Mouse (Mus musculus): ENCODE data around the gene Rabac1. TPM values are rescaled to one million over a fixed set of nuclear protein-coding genes. Genes with fewer than 3 reads are reported as not detected.

The Rabac1 gene
- polyA plus RNA-seq, 1 experiment = 244 TPM

- TF ChIP-seq CTCF (IDR thresholded peaks at IDR 0.05; ENCODE audit: borderline replicate concordance, extremely low read depth, insufficient read depth, insufficient read length) = no peak
- no peak for TF ChIP-seq POLR2A (IDR thresholded peaks at IDR 0.05; ENCODE audit: borderline replicate concordance, extremely low read depth, insufficient read depth, insufficient read length, poor library complexity, severe bottlenecking)
- DNase-seq (ENCODE audit: low read depth) = no peak
Measured at GRCm38 (mm10) chr7:24955226-24955625, 17.3 kb downstream of the Rabac1 start.

DNA sequence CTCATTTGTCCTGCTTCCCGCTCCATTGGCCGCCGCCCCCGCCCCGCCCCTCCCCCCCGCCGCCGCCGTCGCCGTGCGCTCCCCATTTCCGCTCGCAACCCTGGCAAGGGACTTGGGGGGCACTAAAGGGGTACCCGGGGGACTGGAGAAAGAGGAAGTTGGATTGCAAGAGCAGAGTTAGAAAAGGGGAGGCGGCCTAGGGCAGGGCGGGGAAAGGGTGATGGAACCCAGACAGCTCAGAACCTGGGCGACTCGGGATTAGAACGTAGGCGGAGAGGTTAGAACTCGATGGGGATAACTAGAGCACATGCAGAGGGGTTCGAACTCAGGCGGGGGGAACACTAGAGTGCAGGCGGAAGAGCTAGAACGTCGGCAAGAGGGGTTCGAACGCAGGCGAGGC is 18.1 kb downstream of the Rabac1 start:
- no peak for TF ChIP-seq CTCF (IDR thresholded peaks at IDR 0.05; ENCODE audit: borderline replicate concordance, extremely low read depth, insufficient read depth, insufficient read length)
- TF ChIP-seq POLR2A (IDR thresholded peaks at IDR 0.05; ENCODE audit: borderline replicate concordance, extremely low read depth, insufficient read depth, insufficient read length, poor library complexity, severe bottlenecking) = no peak
- no peak for DNase-seq (ENCODE audit: low read depth)

DNA sequence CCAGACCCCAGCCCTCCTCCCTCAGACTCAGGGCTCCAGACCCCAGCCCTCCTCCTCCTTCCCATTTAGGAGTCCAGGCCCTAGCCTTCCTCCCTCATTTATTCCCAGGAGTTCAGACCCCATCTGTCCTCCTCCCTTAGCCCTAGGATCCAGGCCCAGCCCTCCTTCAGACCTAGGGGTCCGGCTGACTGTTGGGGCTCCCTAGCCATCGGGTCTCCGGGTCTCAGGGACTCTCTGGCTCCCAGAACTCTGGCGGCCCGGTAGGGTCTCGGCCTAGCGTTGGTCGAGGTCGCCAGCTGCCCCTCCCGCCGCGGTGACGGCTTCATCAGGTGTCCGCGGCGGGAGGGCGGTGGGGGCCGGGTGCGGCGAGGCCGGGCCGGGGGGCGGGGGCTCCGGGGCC is 18.6 kb downstream of the Rabac1 start:
- TF ChIP-seq CTCF (IDR thresholded peaks at IDR 0.05; ENCODE audit: borderline replicate concordance, extremely low read depth, insufficient read depth, insufficient read length) = no peak
- TF ChIP-seq POLR2A (IDR thresholded peaks at IDR 0.05; ENCODE audit: borderline replicate concordance, extremely low read depth, insufficient read depth, insufficient read length, poor library complexity, severe bottlenecking) = no peak
- DNase-seq (ENCODE audit: low read depth) = no peak

GRCm38 (mm10) chr7:24949958-24950623 is 22.5 kb downstream of the Rabac1 start:
- TF ChIP-seq POLR2A (IDR thresholded peaks at IDR 0.05; ENCODE audit: borderline replicate concordance, extremely low read depth, insufficient read depth, insufficient read length, poor library complexity, severe bottlenecking) = no peak
- TF ChIP-seq CTCF (IDR thresholded peaks at IDR 0.05; ENCODE audit: borderline replicate concordance, extremely low read depth, insufficient read depth, insufficient read length) = peak; percentile 91
- DNase-seq (ENCODE audit: low read depth) = peak; percentile 75

- DNase-seq (ENCODE audit: low read depth) = peak; percentile 34
- TF ChIP-seq POLR2A (IDR thresholded peaks at IDR 0.05; ENCODE audit: borderline replicate concordance, extremely low read depth, insufficient read depth, insufficient read length, poor library complexity, severe bottlenecking) = no peak
Measured at GRCm38 (mm10) chr7:24948774-24949173, 23.8 kb downstream of the Rabac1 start.

- TF ChIP-seq POLR2A (IDR thresholded peaks at IDR 0.05; ENCODE audit: borderline replicate concordance, extremely low read depth, insufficient read depth, insufficient read length, poor library complexity, severe bottlenecking) = no peak
- no peak for TF ChIP-seq CTCF (IDR thresholded peaks at IDR 0.05; ENCODE audit: borderline replicate concordance, extremely low read depth, insufficient read depth, insufficient read length)
- no peak for DNase-seq (ENCODE audit: low read depth)
Measured at GRCm38 (mm10) chr7:24947316-24948048, 25.1 kb downstream of the Rabac1 start.

DNA sequence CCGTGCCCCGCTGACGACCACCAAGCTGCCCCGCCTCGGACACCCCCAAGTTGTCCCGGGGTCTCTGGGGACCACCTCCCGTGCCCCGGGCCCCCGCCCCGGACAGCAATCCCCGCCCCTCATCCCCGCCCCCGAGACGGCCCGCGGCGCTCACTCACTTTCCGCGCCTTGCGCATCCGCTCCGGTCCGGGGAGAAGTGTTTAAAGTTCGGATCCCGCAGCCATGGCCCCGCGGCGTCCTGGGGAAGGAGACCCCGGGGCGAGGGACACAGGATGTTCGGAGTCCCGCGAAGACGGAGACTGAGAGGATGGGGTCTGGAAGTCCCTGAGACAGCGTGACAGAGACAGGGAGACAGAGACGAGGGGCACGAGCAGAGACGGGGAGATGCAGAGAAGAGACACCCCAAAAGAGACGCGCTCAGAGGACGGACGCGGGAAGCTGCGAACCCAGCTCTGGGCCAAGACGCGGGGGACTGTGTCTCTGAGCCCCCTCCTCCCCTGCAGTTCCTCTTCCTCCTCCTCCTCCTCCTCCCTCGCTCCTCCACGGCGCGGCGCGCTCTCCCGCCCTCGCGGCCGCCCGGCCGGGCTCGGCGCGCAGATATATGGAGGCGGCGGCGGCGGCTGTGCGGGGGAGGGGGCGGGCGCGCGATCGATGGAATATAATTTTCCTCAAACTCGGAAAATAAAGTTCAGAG is 28.1 kb downstream of the Rabac1 start, which contains the start of gene Gm4881:
Gm4881 (minus strand) TSS at position 238 of the 694 bp plus-strand sequence.
- no peak for TF ChIP-seq POLR2A (IDR thresholded peaks at IDR 0.05; ENCODE audit: borderline replicate concordance, extremely low read depth, insufficient read depth, insufficient read length, poor library complexity, severe bottlenecking)
- TF ChIP-seq CTCF (IDR thresholded peaks at IDR 0.05; ENCODE audit: borderline replicate concordance, extremely low read depth, insufficient read depth, insufficient read length) = no peak
- no peak for DNase-seq (ENCODE audit: low read depth)

- TF ChIP-seq CTCF (IDR thresholded peaks at IDR 0.05; ENCODE audit: borderline replicate concordance, extremely low read depth, insufficient read depth, insufficient read length) = no peak
- TF ChIP-seq POLR2A (IDR thresholded peaks at IDR 0.05; ENCODE audit: borderline replicate concordance, extremely low read depth, insufficient read depth, insufficient read length, poor library complexity, severe bottlenecking) = no peak
- no peak for DNase-seq (ENCODE audit: low read depth)
Measured at GRCm38 (mm10) chr7:24943641-24944040, 28.9 kb downstream of the Rabac1 start.

DNA sequence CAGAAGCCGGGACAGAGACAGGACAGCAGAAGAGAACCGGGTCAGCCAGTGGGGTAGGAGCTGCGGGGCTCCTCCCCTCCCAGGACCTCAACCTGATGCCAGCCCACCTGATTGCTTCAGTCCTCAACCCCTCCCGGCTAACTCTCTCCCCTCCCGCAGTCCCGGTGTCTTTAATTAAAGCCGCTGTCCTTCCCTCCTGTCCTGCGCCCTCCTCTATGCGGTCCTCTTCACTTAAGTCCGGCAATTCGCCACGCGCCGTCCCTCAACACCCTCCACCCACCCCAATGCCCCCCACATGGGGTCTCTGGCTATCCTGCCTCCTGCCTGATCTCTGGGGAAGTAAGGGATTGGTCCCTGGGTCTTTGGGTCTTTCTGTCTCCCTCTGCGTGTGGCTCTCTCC is 40.9 kb downstream of the Rabac1 start:
- no peak for TF ChIP-seq POLR2A (IDR thresholded peaks at IDR 0.05; ENCODE audit: borderline replicate concordance, extremely low read depth, insufficient read depth, insufficient read length, poor library complexity, severe bottlenecking)
- no peak for TF ChIP-seq CTCF (IDR thresholded peaks at IDR 0.05; ENCODE audit: borderline replicate concordance, extremely low read depth, insufficient read depth, insufficient read length)

DNA sequence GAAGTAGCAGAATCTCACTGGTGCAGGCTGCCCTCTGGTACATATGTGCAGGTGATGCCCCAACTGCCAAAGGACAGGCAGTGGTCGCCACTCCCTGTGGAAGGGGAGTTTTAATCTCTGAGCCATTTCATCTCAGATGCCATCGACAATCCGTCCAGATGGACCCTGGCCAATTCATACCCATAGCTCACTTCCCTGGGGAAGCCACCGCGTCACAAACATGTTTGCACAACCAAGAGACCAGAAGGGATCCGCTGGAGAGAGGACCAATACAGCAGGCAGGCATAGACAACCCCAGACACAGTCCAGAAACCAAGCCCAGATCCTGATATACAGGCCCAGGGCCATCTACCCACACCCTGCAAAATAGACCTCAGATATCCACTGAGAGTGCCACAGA is 42.1 kb downstream of the Rabac1 start:
- DNase-seq (ENCODE audit: low read depth) = no peak
- TF ChIP-seq CTCF (IDR thresholded peaks at IDR 0.05; ENCODE audit: borderline replicate concordance, extremely low read depth, insufficient read depth, insufficient read length) = no peak
- no peak for TF ChIP-seq POLR2A (IDR thresholded peaks at IDR 0.05; ENCODE audit: borderline replicate concordance, extremely low read depth, insufficient read depth, insufficient read length, poor library complexity, severe bottlenecking)

More for the DNA sequence above, 40.9 kb downstream of the Rabac1 start:
- DNase-seq (ENCODE audit: low read depth) = no peak

Other genes with a start within 250 kb of the Rabac1 start
- not detected in 2 replicates for gene Gm4763, start 245.8 kb downstream of the Rabac1 start, polyA plus RNA-seq (2012; rRNA removed)
- 0.15 and 0.19 TPM in 2 replicates for gene Cd177, start 212.4 kb downstream of the Rabac1 start, polyA plus RNA-seq (2012; rRNA removed)
- 0.19 and 0.24 TPM in 2 replicates for gene Ceacam10, start 195.5 kb downstream of the Rabac1 start, polyA plus RNA-seq (2012; rRNA removed)
- 42.6 and 58.0 TPM in 2 replicates for gene Gm9844, start 110.5 kb downstream of the Rabac1 start, polyA plus RNA-seq (2012; rRNA removed)
- 0.08 TPM in 1 of 2 replicates, not detected in the other for gene Lypd4, start 102.8 kb downstream of the Rabac1 start, polyA plus RNA-seq (2012; rRNA removed)
- 0.08 and 0.11 TPM in 2 replicates for gene Dmrtc2, start 102.7 kb downstream of the Rabac1 start, polyA plus RNA-seq (2012; rRNA removed)
- gene Rps19, start 88.4 kb downstream of the Rabac1 start, polyA plus RNA-seq (2012; rRNA removed) = 624 and 715 TPM in 2 replicates
- 0.31 and 0.67 TPM in 2 replicates for gene Cd79a, start 75.4 kb downstream of the Rabac1 start, polyA plus RNA-seq (2012; rRNA removed)
- gene Arhgef1, start 69.8 kb downstream of the Rabac1 start, polyA plus RNA-seq (2012; rRNA removed) = 196 and 264 TPM in 2 replicates
- 5.9 and 11.2 TPM in 2 replicates for gene Gm4881, start 28.3 kb downstream of the Rabac1 start, polyA plus RNA-seq (2012; rRNA removed)
- gene Atp1a3, start 33.2 kb upstream of the Rabac1 start, polyA plus RNA-seq (2012; rRNA removed) = 160 and 331 TPM in 2 replicates
- 155 and 186 TPM in 2 replicates for gene Grik5, start 99.6 kb upstream of the Rabac1 start, polyA plus RNA-seq (2012; rRNA removed)
- 45.4 and 46.2 TPM in 2 replicates for gene Zfp574, start 99.8 kb upstream of the Rabac1 start, polyA plus RNA-seq (2012; rRNA removed)
- 44.6 and 57.5 TPM in 2 replicates for gene Pou2f2, start 207.0 kb upstream of the Rabac1 start, polyA plus RNA-seq (2012; rRNA removed)
- gene Dedd2, start 247.9 kb upstream of the Rabac1 start, polyA plus RNA-seq (2012; rRNA removed) = 19.1 and 19.7 TPM in 2 replicates
- 9.0 and 10.0 TPM in 2 replicates for gene Zfp526, start 248.7 kb upstream of the Rabac1 start, polyA plus RNA-seq (2012; rRNA removed)